Mouse (Mus musculus) spleen, adult 18-20 months (tissue): ENCODE results near the gene Npcd.

Experiments
- DNase-seq, 2 experiments: peaks; one replicate each; pipeline ENCODE4 v3.0.0; 2022; ENCODE audit warnings: mixed read lengths in 2 of 2

The Npcd gene

GRCm38 (mm10) chr15:79834130-79834880, at the start of gene Npcd, which contains the start of gene Cbx6:
TSS of gene Npcd (minus strand) at chr15:79834237.
TSS of gene Cbx6 (minus strand) at chr15:79834688.
- DNase-seq: peak; percentile 77 to 84

DNA sequence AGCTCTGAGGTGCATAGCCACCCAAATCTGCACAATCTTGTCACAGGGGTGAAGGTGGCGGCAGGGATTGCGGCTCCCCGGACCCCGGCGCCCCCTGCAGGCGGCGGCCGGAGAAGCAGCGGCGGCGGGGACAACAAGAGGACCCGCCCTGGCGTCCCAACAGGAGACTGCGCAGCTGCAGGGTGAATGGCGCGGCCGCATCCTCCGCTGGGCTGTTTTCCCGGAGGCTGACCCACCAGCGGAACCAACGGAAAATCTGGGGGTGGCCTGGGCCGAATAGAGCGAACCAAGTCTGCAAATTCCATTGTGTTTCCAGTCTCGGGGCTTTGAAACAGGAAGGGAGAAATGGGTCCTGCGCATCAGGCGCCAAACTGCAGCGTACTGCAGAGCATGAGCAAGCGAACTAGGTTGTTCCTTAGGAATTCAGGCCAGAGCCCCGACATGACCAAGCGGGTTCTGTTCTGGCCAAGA, 49.4 kb upstream of the Npcd start:
- peak; percentile 82 to 96 for DNase-seq

- DNase-seq: no peak
Measured at GRCm38 (mm10) chr15:79882623-79883267, 48.7 kb upstream of the Npcd start.

DNA sequence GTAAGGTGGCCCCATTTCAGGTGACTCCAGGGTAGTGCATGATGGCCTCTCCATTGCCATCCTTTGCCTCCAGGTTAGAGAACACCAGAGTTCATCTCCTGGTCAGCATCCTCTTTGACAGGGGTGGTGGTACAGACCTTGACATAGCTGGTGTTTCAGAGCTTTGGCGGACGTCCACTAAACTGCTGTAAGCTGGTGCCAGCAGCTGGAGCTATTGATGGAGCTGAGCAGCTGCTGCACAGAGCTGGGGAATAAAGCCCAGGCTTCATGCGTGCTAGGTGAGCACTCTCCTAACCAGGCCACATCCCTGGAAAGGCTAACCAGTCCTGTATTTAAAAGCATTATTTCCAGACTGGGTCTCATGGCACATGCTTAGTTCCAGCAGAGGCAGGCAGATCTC, 46.4 kb upstream of the Npcd start:
- DNase-seq: no peak

DNA sequence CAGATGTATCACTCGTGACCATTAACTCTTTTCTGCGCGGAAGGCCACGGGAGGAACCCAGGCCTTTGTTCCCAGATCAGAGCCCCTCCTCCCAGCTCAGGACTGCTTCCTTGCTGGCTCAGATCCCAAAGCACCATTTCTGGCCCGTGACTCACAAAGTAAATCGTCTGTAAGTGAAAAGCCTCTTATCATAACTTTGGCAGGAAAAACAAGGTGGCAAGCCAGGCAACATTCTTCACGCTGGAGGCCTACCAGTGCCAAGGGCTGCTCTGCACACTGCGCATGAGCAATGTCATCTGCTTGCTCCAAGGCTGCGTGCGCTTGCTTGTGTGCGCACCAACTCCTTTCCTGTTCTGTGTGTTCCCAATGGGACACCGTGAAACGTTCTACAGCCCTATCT, 45.3 kb upstream of the Npcd start:
- no peak for DNase-seq

- no peak for DNase-seq
Measured at GRCm38 (mm10) chr15:79878725-79879136, 44.7 kb upstream of the Npcd start.

DNA sequence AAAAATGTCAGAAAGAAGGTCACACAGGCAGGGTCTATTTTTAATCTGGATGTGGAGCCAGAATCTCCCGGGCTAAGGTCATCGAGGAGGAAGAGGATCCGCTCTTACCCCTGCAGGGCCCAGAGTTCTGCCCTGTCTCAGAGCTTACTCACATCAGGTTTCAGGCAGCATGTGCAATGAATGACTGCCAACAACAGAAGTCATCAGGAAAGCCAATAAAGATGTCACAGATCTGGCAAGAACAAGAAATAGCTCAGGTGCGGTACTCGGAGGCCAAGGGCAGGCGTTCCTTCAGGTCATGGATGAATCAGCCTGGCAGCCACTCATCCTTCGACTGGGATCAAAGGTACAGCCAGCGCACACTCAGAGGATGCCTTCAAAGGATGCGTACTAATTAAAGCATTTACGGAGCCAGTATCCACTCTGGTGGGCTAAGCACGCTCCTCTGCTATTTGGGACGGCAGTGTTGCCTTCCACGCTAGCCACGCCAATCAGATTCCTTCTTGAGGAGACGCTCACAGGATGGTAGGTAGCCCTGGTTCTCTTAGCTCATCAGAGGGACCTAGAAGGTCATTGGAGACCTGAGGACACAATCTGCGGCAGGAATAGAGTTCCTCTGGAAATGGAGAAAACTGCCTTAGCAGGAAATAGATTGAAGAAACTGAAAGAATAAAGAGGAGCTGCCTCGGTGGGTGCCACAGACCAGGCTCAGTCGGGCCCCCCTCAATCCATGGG, 41.4 kb upstream of the Npcd start:
- DNase-seq: no peak

- DNase-seq: no peak
Measured at GRCm38 (mm10) chr15:79873995-79874394, 40.0 kb upstream of the Npcd start.

DNA sequence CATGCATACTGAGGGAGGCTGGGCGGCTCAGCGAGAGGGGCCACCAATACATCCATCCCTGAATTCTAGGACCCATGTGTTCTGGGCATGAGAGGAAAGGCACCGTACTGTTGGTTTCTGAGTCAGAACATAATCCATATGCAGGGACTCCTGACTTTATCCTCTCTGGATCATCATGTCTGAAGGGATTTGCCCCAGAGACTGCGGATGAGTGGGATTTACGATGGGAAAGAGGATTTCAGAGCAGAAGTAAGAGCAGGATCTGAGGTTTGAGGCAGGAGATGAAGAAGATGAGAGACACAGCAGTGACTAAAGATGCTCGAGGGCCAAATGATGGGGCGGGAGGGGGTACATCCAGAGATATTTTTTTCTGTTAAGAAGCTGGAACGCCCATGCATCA, 39.5 kb upstream of the Npcd start:
- no peak for DNase-seq

DNA sequence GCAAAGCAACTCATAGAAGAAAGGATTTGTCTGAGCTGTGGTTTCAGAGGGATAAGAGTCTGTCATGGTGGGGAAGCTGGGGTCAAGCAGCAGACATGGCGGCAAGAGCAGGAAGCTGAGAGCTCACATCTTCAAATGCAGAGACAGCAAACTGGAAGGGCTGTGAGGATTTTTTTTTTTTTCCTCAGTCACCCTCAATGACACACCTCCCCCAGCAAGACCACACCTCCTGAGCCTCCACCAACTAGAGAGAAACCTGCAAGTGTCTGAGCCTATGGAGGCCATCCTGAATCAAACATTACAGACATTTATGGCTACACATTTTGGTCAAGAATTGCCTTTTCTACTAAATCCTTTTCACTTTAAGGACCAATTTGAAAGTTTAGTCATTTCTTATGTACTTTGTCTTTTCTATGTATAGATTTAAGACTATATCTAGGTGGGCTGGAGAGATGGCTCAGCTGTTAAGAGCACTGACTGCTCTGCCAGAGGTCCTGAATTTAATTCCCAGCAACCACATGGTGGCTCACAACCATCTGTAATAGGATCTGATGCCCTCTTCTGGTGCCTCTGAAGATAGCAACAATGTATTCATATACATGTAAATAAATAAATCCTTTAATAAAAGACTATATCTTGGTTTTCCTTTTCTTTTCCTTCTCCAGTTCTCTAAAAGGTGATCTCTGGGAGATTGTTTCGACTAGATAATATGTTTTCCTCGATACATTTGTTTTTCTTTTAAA, 33.4 kb upstream of the Npcd start:
- no peak for DNase-seq

- no peak for DNase-seq
Measured at GRCm38 (mm10) chr15:79859821-79860220, 25.8 kb upstream of the Npcd start.

GRCm38 (mm10) chr15:79858979-79859378, 24.9 kb upstream of the Npcd start:
- no peak for DNase-seq

DNA sequence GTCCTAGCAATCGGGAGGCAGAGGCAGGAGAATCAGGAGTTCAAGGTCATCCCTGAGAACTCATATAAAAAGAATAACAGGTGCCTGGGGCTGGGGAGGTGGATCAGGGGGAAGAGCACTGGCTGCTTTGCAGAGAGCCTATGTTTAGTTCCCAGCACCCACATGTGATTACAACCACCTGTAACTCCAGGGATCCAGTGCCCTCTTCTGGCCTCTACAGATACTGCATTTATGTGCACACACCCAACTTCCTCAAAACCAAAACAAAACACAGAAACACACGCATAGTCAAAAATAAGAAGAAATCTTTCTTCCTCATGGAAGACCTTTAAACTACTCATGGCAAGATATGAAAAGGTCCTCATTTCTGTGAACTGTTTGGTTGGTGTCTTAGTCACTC, 16.1 kb upstream of the Npcd start:
- DNase-seq: no peak

GRCm38 (mm10) chr15:79847100-79847499, 13.1 kb upstream of the Npcd start:
- no peak for DNase-seq

DNA sequence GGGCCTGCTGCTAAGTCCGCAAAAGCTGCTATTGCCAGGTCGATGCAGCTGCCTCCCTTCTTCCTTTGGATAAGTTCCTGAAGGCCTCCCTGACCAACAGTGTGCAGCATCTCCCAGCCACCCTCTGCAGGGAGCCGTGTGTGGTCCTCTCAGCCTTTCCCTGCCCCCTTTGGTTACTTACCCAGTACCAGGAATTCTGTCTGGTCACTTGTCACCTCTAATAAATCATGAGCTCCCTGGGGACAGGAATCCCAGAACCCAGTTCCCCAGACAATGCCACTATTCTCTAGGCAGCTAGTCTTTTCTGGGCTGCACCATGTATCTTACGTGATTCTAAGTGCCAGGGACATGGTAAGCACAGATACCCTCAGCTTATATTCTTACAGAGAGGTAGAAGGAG, 11.9 kb upstream of the Npcd start:
- DNase-seq: no peak

GRCm38 (mm10) chr15:79842985-79843384, 8.9 kb upstream of the Npcd start:
- DNase-seq: no peak

- no peak for DNase-seq
Measured at GRCm38 (mm10) chr15:79840281-79840680, 6.2 kb upstream of the Npcd start.

DNA sequence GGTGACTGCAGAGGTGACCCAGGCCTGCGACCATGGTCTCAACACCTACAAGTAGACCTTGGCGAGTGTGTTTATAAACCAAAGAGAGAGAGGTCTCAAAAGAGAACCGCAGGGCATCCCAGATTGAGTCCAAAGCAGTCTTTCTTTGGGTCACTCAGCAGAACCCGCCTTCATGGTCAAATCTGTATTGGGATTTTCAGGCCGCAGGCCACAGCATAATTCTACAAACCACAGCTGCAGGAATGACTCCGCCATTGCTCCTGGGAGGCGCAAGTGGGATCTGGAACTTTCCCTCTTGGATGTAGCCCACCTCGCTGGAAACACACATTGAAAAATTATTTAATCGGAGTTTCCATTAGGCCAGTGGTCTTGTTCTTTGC, 834 bp upstream of the Npcd start:
- no peak for DNase-seq

GRCm38 (mm10) chr15:79833251-79834050, 586 bp downstream of the Npcd start:
- DNase-seq: peak in 1 of 2 experiments; percentile 13

DNA sequence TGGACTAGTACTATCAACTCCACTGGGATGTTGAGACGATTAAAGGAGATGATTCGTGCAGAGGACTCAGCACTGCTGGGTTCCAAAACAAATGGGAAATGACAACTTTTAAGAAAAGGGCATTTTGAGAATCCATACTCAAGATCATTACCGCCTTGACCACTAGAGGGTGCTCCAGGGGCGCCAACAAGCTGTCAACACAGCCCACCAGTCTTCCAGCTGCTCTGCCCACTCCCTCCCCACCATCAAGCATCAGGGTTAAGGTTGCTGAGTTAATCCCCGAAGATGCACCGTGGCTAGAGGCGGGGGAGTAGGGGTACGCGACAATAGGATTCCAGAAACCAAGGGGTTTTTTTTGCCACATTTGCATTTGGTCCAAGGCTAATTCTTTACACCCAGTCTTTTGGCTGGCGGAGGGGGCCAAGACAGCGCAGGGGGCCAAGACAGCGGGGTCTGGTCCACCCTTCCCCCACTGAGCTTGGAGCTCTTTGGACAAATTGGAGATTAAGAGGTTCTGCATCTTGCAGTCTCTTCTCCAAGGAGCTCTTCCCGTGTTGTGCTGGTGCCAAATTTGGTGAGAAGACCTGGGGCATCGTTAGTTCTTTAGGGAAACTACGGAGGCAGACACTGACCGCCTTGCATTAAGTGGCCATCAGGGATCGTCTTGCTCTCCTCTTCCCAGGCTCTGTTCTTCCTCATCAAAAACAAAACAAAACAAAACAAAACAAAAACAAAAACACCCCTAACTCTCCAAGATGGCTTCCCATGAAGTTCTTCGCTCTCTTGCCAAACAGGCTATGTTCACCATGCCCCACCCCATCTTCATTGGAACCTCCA, 1.8 kb downstream of the Npcd start:
- peak; percentile 26 to 78 for DNase-seq

DNA sequence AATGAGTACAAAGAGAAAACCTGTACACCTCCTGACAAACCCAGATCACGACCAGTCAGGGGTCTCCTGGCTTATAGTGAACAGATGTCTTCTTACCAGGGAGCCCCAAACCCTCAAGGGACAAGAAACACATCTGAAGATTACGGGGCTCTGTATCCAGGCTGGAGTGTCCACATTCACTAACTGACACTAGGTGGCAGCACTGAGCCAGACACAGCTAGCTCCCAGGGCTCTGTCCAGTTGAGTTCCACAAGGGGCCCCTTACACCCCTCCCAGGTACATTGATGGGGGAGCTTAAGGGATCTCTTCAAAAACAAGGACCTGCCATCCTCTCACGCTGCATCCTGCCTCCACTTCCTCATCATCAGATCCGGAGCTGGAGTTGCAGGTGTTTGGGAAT, 3.6 kb downstream of the Npcd start:
- peak; percentile 34 to 60 for DNase-seq
